Mouse (Mus musculus): Measurements from ENCODE around the gene Skor1. TPM values are rescaled to one million over a fixed set of nuclear protein-coding genes. Genes with fewer than 3 reads are reported as not detected.

Skor1 gene
- polyA plus RNA-seq, 1 experiment from 2014 or later = not detected

- H3K4me2 ChIP-seq = no peak overlapping the region
- H3K36me3 ChIP-seq = peaks cover 7% of the 10 kb centered on the region; the same call in 1 of the 2 replicates
- H3K27me3 ChIP-seq = peaks cover 32% of the 10 kb centered on the region
- no peak overlapping the region for H3K4me3 ChIP-seq
- WGBS = 67% methylated on average over 11 of the region's 11 CpGs
- peaks cover 3% of the 10 kb centered on the region; the same call in 1 of the 2 replicates for H3K4me1 ChIP-seq (replicated peaks)
- no peak overlapping the region for H3K27ac ChIP-seq
- no peak for ATAC-seq (replicated peaks; ENCODE audit: insufficient number of reproducible peaks, insufficient read depth, low FRiP score, low read depth)
- no peak overlapping the region for H3K9ac ChIP-seq
- no peaks in the 10 kb centered on the region for H3K9me3 ChIP-seq (replicated peaks)
These were observed 32.8 kb upstream of the Skor1 start for GRCm38 (mm10) chr9:63181337-63182178.

GRCm38 (mm10) chr9:63178296-63178695, 29.5 kb upstream of the Skor1 start:
- Histone ChIP-seq H3K36me3 (peaks cover 7% of the 10 kb centered on the region; the same call in 1 of the 2 replicates), H3K27ac (no peak overlapping the region), H3K4me1 (replicated peaks) (peaks cover 3% of the 10 kb centered on the region; the same call in 1 of the 2 replicates), H3K27me3 (peaks cover 19% of the 10 kb centered on the region), H3K9me3 (replicated peaks) (no peaks in the 10 kb centered on the region), H3K9ac (no peak overlapping the region), H3K4me3 (no peak overlapping the region), H3K4me2 (no peak overlapping the region)
- WGBS = 77% methylated on average over 8 of the region's 8 CpGs
- ATAC-seq (replicated peaks; ENCODE audit: insufficient number of reproducible peaks, insufficient read depth, low FRiP score, low read depth) = no peak

- no peaks in the 10 kb centered on the region for H3K9me3 ChIP-seq (replicated peaks)
- no peak for ATAC-seq (replicated peaks; ENCODE audit: insufficient number of reproducible peaks, insufficient read depth, low FRiP score, low read depth)
- WGBS = 88% methylated on average over 8 of the region's 8 CpGs
- H3K4me2 ChIP-seq = no peak overlapping the region
- peaks cover 4% of the 10 kb centered on the region; the same call in 1 of the 2 replicates for H3K27me3 ChIP-seq
- H3K36me3 ChIP-seq = peaks cover under 1% of the 10 kb centered on the region; the same call in 1 of the 2 replicates
- H3K4me3 ChIP-seq = no peak overlapping the region
- no peak overlapping the region for H3K9ac ChIP-seq
- H3K4me1 ChIP-seq (replicated peaks) = no peaks in the 10 kb centered on the region
- H3K27ac ChIP-seq = no peak overlapping the region
These were observed 25.4 kb upstream of the Skor1 start for GRCm38 (mm10) chr9:63174001-63174721.

- no peak overlapping the region for H3K4me3 ChIP-seq
- no peak overlapping the region for H3K4me2 ChIP-seq
- H3K9ac ChIP-seq = no peak overlapping the region
- no peaks in the 10 kb centered on the region for H3K9me3 ChIP-seq (replicated peaks)
- no peak overlapping the region for H3K27ac ChIP-seq
- H3K4me1 ChIP-seq (replicated peaks) = no peaks in the 10 kb centered on the region
- 57% methylated on average over 2 of the region's 2 CpGs for WGBS
- peaks cover 7% of the 10 kb centered on the region; the same call in 1 of the 2 replicates for H3K36me3 ChIP-seq
- H3K27me3 ChIP-seq = no peaks in the 10 kb centered on the region
- no peak for ATAC-seq (replicated peaks; ENCODE audit: insufficient number of reproducible peaks, insufficient read depth, low FRiP score, low read depth)
These were observed 23.2 kb upstream of the Skor1 start for GRCm38 (mm10) chr9:63171951-63172350.

GRCm38 (mm10) chr9:63169127-63169526, 20.4 kb upstream of the Skor1 start:
- 80% methylated on average over 1 of the region's 1 CpGs for WGBS
- H3K27me3 ChIP-seq = no peaks in the 10 kb centered on the region
- no peaks in the 10 kb centered on the region for H3K4me1 ChIP-seq (replicated peaks)
- peaks cover 7% of the 10 kb centered on the region; the same call in 1 of the 2 replicates for H3K36me3 ChIP-seq
- H3K9me3 ChIP-seq (replicated peaks) = no peaks in the 10 kb centered on the region
- H3K9ac ChIP-seq = no peak overlapping the region
- no peak overlapping the region for H3K4me2 ChIP-seq
- no peak overlapping the region for H3K4me3 ChIP-seq
- H3K27ac ChIP-seq = no peak overlapping the region
- ATAC-seq (replicated peaks; ENCODE audit: insufficient number of reproducible peaks, insufficient read depth, low FRiP score, low read depth) = no peak

GRCm38 (mm10) chr9:63165070-63165469, 16.3 kb upstream of the Skor1 start:
- ATAC-seq (replicated peaks; ENCODE audit: insufficient number of reproducible peaks, insufficient read depth, low FRiP score, low read depth) = no peak
- H3K4me2 ChIP-seq = no peak overlapping the region
- H3K27ac ChIP-seq = no peak overlapping the region
- peaks cover 7% of the 10 kb centered on the region; the same call in 1 of the 2 replicates for H3K36me3 ChIP-seq
- WGBS = 40% methylated on average over 9 of the region's 9 CpGs
- no peaks in the 10 kb centered on the region for H3K9me3 ChIP-seq (replicated peaks)
- H3K4me1 ChIP-seq (replicated peaks) = no peaks in the 10 kb centered on the region
- H3K4me3 ChIP-seq = no peak overlapping the region
- no peak overlapping the region for H3K9ac ChIP-seq
- H3K27me3 ChIP-seq = peaks cover 4% of the 10 kb centered on the region; the same call in 1 of the 2 replicates

GRCm38 (mm10) chr9:63163756-63164155, 15.0 kb upstream of the Skor1 start:
- no peaks in the 10 kb centered on the region for H3K9me3 ChIP-seq (replicated peaks)
- H3K27ac ChIP-seq = no peak overlapping the region
- 78% methylated on average over 8 of the region's 8 CpGs for WGBS

GRCm38 (mm10) chr9:63151949-63152348, 3.2 kb upstream of the Skor1 start:
- no peaks in the 10 kb centered on the region for H3K9me3 ChIP-seq (replicated peaks)
- H3K4me1 ChIP-seq (replicated peaks) = peaks cover 16% of the 10 kb centered on the region
- no peak for ATAC-seq (replicated peaks; ENCODE audit: insufficient number of reproducible peaks, insufficient read depth, low FRiP score, low read depth)
- no peak overlapping the region for H3K4me3 ChIP-seq
- no peak overlapping the region for H3K27ac ChIP-seq
- no peak overlapping the region for H3K9ac ChIP-seq
- H3K36me3 ChIP-seq = no peaks in the 10 kb centered on the region
- H3K27me3 ChIP-seq = peaks cover 89% of the 10 kb centered on the region
- WGBS = 30% methylated on average over 14 of the region's 14 CpGs
- no peak overlapping the region for H3K4me2 ChIP-seq

More at GRCm38 (mm10) chr9:63163756-63164155, 15.0 kb upstream of the Skor1 start:
- Histone ChIP-seq H3K4me2 (no peak overlapping the region), H3K36me3 (peaks cover 2% of the 10 kb centered on the region; the same call in 1 of the 2 replicates), H3K27me3 (peaks cover 16% of the 10 kb centered on the region), H3K9ac (no peak overlapping the region), H3K4me1 (replicated peaks) (no peaks in the 10 kb centered on the region), H3K4me3 (no peak overlapping the region)
- ATAC-seq (replicated peaks; ENCODE audit: insufficient number of reproducible peaks, insufficient read depth, low FRiP score, low read depth) = no peak; the same call in 1 of the 2 replicates

- peaks cover 92% of the 10 kb centered on the region for H3K27me3 ChIP-seq
- no peaks in the 10 kb centered on the region for H3K36me3 ChIP-seq
- 0 out of 2 replicates have a peak overlapping the region, but pooled peaks have one; percentile 18 for H3K4me2 ChIP-seq
- 1% methylated on average over 20 of the region's 20 CpGs for WGBS
- H3K4me3 ChIP-seq = peak overlapping the region; percentile 6; the same call in 1 of the 2 replicates
- peaks cover 23% of the 10 kb centered on the region for H3K4me1 ChIP-seq (replicated peaks)
- H3K27ac ChIP-seq = no peak overlapping the region
- H3K9ac ChIP-seq = no peak overlapping the region
- H3K9me3 ChIP-seq (replicated peaks) = no peaks in the 10 kb centered on the region
- ATAC-seq (replicated peaks; ENCODE audit: insufficient number of reproducible peaks, insufficient read depth, low FRiP score, low read depth) = no peak
These were observed 2.5 kb upstream of the Skor1 start for GRCm38 (mm10) chr9:63151072-63151870.

GRCm38 (mm10) chr9:63150086-63150800, 1.5 kb upstream of the Skor1 start:
- Histone ChIP-seq H3K4me2 (no peak overlapping the region), H3K27ac (no peak overlapping the region), H3K9me3 (replicated peaks) (no peaks in the 10 kb centered on the region), H3K4me3 (no peak overlapping the region), H3K36me3 (no peaks in the 10 kb centered on the region), H3K9ac (no peak overlapping the region), H3K4me1 (replicated peaks) (peaks cover 33% of the 10 kb centered on the region), H3K27me3 (peaks cover 97% of the 10 kb centered on the region)
- 3% methylated on average over 26 of the region's 27 CpGs for WGBS
- ATAC-seq (replicated peaks; ENCODE audit: insufficient number of reproducible peaks, insufficient read depth, low FRiP score, low read depth) = no peak
